Mouse (Mus musculus) layer of hippocampus, adult 8-10 months (tissue): ENCODE results near the gene Anxa3. TPM values are rescaled to one million over a fixed set of nuclear protein-coding genes. Genes with fewer than 3 reads are reported as not detected.

ENCODE experiments used
- DNase-seq, 2 experiments: peaks; one replicate each; pipeline ENCODE4 v3.0.0; 2022; ENCODE audit warnings: low spot score in 2 of 2
- total RNA-seq, 4 experiments: library from RNA; stranded (reverse); gene quantifications; 2 replicates each; pipeline ENCODE4 v1.2.4; 2022

Gene Anxa3
- 10 to 100 TPM; 12.2 to 46.9 (median 26.6) TPM for total RNA-seq

DNA sequence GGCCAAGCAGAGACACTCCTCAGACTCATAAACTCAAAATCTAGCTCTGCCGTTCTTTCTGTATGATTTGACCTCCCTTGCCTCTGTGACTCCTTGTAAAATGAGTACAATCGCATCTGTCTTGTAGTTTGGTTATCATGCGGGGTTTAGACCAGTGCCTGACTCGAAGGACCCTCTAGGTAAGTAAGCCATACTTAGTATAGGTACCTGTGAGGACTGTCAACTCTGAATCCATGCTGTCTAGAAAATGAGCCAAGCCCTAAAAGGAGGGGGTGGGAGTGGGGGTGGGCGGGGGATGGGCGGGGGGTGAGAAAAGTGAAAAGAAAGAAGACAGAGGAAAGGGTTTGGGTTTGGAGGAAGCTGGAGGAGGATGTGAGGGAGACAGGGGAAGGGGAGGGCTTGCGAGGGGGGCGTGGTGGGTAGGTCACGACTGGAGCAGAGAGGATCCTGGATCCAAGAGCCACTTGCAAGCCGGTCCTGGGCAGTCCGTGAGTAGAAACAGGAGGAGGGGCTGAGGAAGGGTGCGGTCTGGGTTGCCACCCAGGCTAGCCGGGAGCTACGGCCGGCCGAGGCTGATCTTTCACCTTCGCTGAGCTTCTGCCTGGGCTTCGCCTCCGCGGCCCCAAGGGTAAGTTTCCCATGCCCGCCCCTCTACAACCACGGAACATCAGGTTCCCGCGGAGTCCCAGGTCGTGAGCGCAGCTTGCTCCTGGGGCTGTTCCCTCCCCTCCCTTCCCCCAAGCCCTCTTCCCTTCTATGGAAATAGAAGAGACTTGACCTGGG, at the start of gene Anxa3:
Anxa3 (plus strand) TSS at position 404 of the 783 bp plus-strand sequence.
- no peak for DNase-seq

DNA sequence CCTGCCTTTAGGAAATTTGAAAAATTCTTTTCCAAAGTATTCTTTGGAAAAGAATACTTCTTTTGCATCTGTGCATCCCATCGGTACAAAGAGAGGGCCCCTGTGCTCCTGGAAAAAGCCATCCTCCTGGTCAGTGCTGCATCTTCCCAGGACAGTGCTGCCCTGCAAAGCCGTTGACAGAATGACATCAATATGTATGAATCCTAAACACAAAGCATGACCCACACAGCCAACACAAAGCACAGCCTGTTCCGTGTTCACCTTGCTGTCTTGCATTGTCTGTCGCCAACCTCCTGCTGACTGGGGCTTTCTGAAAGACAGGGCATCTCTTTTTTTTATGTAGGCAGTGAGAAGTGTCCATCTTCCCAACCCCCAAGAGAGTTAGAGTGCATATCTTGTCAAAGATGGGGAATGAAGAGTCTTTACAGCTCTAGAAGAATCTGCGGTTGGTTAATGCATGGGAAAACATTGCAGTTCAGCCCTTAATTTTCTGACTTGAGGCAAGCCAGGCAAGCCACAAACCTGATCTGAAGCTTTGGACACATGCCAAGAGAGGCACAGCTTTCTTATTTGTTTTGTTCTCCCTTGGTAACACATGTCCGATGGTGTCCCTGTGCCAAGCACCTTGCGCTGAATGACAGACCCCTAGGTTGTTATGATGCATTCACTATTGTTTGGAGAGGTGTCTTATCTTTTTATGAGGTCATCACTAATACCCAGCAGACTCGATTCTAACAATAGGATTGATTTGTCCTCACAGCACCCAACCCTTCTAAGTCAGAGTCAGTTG, 45.7 kb upstream of the Anxa3 start:
- no peak for DNase-seq

DNA sequence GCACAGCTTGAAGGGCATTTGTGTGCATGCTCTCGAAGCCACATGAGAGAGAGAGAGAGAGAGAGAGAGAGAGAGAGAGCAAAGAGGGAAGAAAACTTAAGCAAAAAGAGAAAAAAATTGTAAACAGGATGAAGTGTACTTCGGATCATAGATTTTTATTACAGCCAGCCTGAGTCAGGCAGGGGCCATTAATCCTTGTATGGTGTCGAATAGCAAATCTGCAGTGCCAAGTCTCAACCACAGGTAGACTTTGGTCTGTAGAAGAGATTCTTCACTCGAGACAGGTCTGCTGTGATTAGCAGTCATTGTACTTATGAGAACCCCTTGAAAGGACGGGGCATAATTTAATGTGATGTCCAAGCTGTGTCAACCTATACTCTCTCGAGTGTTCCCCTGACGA, 35.5 kb upstream of the Anxa3 start:
- DNase-seq = no peak

DNA sequence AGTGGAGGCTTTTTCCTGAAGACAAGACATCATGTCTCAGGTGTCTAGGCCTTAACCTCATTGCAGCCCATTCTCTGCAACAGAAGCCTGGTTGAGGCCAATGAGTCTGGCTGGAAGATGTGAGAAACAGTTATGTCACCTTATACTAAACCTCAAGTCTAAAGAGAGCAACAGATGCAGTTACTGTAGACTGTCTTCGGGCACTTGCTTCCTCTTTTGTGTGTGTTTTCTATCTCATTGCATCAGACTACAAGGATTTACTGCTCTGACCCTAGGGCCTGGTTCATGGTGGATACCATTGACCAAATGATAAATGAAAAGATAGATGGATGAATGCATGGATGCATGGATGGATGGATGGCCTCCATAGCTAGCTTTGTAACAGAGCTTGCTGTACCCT, 31.1 kb upstream of the Anxa3 start:
- DNase-seq = no peak

DNA sequence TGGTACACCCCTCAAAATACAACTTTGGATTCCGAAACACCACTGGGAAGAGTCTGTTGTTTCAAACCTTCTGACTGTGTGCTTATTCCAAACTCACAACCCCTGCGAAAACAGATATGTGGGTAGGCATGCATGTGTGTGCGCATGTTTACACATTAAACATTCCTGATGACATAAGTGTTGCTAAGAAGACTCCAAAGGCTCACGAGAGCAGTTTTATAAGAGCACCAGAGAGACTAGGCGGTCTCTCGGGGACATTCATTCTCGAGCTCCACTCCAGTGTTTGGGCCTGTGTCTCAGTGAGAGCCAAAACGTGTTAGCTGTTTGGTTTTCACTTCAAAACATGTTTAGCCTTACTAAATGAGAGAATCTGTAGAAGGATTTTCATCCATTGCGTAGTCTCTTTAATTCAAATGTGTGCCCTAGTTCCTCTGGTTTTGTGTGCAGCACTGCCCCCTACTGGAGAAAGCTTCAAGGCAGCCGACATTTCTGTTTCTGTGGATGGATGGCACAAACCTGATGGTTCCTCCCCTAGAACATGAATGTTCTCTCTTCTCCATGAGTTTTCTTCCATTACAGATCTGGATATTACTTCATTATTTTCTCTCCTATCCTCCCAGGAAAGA, 24.2 kb upstream of the Anxa3 start:
- DNase-seq = peak; percentile 47 to 82

DNA sequence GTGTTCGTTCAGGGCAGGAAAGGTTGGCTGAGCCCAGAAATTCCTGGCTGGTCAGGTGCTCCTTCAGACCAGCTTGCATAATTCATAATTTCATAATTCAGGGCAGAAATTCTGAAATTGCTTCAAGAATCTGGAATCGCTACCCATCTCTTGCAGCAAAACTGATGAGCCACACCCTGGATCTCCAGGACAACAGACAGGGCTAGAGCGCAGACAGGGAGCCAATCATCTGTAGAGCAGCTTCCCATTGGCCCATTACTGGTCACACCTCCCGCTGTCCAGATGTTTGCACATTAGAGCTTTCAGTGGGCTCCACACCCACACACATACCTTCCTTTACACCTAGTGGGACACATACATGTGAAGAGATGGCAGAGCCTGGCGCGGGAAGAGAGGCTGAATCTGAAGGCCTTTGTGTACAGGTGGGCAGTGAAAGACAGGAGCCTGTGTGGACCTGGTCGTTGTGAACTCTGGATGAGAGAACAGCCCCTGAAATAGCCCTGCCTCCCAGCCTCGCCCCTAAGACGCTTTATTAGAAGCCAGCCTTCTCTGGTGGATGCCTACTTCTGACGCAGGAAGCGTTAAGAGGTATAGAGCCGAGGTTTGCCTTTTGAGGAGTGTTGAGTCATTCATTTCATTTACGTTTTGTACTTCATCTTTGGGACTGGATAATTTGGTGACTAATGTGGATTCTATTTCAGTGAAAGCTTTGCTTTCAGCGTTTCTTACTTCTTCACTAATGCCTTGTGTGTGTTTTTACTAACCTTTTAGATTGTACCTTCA, 9.4 kb upstream of the Anxa3 start:
- no peak for DNase-seq

DNA sequence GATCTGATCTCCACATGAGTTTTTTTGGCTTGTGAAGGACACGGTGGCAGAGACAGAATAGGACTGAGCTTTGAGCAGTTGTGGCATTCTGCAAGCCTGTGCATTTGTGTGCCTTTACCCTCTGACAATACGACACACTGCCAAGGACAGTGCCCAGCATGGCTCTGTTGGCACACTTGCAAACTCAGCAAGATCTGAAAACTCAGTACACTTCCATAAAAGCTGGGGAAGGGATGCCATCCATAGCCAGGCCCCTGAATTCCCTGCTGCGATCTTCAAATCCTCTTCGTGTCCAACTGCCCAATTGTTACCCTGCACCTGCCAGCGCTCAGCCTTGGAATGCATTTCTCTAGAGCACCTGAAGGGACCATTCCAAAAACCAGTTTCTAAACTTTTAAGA, 8.0 kb upstream of the Anxa3 start:
- DNase-seq = no peak

DNA sequence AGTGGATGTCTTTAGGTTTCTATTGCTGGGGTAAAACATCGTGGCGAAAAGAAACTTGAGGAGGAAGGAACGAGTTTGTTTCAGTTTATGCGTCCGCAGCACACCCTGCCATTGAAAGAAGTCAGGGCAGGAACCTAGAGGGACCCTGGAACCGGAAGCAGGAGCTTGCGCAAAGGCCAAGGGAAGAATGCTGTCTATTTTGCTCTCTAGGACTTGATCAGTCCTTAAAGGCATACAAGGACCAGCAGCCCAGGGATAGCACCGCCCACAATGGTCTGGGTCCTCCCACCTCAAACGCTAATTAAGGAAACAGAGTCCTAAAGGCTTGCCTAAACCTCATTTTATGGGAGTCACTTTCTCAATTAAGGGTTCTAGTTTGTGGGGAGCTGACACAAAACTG, 717 bp upstream of the Anxa3 start:
- DNase-seq = no peak

DNA sequence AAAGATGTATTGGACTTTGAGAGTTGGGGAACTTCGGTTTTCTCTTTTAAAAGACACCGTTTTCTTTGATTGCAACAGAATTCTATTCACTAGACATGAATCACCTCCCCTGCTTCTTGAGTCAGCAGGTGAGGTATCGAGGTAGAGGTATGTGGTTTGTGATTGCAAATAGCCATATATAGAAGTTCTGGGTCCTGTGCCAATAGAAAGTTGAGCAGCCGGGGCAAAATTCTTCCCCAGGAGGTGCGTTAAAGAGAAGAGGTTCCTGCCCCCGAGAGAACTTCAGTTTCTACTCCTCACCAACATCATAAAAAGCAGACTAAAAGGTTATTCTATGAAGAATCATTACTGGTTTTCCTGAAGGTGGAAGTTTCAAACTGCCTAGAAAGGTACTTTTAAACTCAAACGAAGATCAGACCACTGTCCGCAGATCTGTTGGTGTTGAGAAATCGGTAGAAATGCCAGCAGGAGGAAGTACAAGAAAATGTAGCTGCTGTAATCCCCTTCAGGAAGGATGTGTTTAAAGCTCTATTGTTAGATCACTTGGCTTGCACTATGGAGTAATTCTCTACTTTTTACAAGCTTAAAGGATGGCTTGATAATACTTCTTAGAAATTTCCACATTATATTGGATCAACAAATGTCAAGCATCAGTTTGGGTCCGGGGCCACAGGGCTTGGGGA, 955 bp downstream of the Anxa3 start:
- DNase-seq = no peak

DNA sequence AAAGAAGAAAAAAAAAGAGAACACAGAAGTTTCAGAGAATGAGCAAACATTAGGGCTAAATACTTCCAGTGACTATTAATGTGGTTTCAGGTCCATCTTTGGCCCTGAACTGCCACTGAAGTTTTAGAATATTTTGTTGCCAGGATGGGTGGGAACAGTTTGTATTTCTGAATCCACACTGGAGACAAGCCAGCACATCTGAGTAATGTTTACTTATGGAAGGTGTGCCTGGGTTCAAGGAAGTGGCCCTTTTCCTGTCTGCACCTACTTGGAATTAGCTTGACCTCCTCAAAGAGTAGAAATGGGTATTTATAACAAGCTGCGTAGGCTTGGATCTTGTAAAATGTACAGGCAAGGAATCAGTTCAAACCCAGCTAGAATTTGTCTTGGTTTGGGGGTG, 2.6 kb downstream of the Anxa3 start:
- DNase-seq = no peak

DNA sequence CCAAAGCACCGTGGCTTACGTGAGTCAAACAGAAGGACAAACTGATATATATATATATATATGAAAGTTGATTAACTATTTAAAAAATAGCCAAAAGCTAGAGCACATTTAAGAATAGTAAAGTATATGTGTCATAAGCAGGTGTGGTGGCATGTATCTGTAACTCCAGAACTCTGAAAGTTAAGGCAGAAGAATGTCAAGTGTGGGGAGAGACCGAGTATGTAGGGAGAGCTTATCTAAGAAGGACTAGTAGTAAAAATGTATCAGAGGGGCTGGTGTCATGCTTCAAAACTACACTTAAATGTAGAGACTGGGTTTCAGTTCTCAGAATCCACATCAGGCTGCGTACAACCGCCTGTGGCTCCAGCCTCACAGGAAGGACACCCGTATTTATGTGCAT, 4.3 kb downstream of the Anxa3 start:
- no peak for DNase-seq

DNA sequence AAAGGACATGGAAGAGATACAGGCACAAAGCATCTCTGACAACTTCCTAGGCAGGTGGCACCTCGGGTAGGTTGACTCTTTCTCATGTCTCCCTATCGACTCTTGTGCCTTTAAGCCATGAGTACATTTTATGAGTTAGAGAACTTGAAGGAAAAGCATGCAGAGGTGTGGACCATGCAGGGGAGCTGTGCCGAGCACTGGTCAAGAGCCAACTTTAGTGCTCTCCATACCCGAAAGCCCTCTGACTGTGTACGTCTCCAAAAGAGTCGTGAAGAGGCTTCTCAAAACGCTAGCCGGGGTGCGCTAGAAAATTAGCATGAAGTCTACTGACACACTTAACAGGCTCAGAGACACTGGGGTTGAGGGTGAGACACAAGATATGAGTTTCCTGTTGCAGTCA, 6.0 kb downstream of the Anxa3 start:
- no peak for DNase-seq

DNA sequence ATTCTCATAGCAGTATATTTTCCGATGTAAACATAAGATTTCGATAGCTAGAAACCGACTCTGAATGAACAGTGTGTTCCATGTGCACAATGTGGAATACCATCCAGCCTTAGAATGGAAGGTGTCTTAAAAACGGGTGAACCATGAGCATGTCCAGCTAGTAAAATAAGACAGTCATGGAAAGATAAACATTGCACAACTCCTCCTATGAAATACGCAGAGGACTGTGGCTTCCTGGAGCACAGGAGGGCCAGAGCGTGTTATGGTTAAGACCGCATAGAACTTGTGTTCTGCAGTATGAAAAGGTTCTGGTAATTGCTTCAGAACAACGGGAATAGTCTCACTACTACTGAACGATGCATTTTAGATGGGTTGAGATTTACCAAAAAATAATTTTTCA, 6.8 kb downstream of the Anxa3 start:
- DNase-seq = no peak

DNA sequence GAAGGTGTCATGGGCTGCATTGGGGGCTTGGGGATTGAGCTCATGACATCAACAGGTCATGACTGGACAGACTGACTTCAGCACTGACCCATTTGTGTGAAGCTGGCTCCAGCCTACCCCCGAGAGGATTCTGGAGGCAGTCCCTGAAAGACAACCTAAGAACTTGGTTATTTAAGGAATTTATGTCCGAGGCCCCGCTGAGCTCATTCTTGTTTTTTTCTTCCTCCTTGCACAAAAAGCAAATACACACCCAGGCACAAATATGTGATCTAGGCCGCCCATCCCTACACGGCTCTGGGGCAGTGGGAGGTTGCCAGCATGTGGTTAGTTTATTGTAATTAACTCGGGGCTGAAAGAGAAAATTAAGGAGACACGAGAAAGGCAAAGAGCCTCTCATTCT, 9.0 kb downstream of the Anxa3 start:
- DNase-seq = no peak

DNA sequence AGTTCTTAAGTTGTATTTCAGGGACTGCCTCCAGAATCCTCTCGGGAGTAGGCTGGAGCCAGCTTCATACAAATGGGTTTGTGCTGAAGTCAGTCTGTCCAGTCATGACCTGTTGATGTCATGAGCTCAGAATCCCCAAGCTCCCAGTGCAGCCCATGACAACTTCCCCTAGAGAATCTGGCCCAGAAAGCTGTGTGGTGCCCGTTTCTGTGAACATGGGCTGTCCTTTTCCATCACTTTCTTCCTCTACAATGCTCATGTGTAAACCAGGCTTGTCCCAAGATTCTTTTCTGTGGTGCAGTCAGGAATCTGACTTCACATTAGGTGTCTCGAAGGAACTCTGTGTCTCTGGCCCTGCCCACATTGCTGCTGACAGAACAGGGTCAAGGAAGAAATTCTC, 10.0 kb downstream of the Anxa3 start:
- DNase-seq = no peak

DNA sequence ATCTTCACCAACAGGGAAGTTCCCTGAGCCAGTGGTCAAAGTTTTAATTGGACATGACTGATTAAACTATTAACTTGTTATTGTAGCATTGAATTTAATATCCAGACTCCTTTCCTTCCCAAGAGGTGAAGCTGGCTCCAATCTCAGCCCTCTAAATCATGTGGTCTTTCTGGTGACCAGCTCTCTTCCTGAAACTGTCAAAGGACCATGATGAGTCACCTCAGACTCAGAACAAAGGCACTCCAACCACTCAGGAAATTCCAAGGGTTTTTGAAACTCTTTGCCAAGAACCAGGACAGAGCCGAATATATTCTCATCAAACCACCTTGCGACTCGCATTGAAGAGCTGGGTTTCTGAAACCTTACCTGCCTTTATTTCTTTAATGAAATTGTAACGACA, 11.2 kb downstream of the Anxa3 start:
- DNase-seq = no peak

DNA sequence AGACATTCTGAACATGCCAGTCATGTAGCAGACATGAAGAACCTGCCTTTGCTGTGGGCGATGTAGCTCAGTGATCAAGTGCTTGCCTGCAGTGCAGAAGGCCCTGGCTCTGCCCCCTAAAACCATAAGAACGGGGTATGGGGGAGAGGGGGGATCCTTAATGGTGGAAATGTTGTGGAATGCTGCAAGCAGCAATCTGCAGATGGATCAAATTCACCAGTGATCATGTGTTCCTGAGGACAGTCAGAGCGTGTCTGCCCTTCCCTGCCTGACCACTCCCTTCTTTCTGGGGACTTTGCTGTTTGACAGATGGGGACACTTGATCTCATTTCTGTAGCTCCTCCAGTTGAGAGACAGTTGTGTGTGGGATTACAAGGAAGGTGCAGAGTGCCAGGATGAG, 11.7 kb downstream of the Anxa3 start:
- DNase-seq = no peak

DNA sequence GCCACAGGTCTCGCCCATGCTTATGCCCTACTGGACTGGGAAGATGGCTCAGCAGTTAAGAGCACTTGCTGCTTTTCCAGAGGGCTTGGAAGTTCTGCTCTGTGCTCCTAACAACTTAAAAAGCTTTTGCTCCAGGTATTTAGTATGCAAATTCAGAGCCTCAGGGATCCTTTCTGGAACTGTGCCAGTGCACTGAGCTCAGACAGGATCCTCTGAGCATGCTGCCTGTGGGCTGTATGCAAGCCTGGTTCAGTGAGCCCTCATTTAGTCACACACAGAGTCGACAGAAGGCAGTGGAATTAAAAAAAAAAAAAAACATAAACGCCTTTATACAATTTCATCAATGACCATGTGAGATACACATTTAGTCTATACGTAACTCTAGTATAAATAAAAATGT, 17.5 kb downstream of the Anxa3 start:
- DNase-seq = peak in 1 of 2 experiments; percentile 10

DNA sequence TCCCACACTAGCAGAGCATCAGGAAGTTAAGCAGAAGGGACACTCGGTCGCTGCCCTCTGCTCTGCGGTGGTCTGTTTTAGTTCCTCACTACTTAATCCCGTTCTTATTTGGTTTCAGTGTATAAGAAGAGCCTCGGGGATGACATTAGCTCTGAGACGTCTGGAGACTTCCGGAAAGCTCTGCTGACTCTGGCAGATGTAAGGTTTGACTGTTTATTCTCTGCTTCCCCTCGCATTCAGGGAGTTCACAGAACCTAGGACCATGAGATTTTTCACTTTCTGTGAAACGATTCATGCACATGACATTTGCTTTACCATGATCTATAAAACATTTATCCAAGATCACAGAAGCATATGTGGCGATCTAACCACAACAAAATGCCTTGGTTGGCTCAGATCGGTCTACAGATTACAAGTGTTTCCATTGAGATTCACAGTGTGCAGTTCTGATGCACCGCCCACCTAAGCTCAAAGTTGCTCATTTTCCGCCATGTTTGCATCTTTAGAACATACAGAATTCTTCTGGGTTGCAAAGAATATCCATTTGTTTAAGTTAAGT, 31.7 kb downstream of the Anxa3 start:
- no peak for DNase-seq

DNA sequence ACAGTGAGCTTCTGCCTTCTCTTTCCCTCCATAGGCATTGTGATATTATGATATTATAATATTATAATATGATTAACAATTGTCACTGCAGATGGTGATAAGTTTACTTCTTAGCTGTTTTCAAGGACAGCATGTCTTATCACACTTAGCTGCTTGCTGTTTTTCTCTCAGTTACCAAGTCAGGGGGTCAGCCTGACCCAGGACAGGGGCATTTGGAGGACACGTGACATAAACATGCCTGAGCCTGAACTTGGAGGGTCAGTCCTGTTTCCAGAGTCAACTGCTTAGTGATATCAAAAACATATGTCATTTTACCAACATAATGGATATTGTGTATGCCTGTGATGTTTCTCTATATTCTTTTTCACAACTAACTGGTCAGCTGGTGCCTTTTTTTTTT, 34.0 kb downstream of the Anxa3 start:
- no peak for DNase-seq

DNA sequence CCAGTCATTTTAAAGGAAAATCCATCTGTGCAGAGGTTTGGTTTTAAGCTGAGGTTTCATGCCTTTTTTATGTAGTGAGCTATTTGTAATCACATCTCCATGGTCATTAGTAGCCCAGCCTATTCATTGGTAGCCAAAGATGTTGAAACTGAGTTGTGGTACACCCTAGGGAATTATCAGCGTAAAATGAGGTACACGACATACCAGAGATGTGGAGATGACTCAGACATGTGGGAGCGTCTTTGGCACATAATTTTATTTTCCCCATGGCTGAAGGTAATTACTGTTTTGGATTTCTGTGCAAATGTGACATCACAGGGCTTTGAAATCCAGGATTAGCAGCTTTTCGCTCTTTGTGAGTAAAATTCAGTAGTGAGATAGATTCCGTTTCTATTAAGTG, 41.2 kb downstream of the Anxa3 start:
- DNase-seq = no peak
